Mouse (Mus musculus): Measurements from ENCODE around the gene Fcho2.

- peak; percentile 58 for TF ChIP-seq CTCF (IDR thresholded peaks at IDR 0.05)
- TF ChIP-seq EP300 (IDR thresholded peaks at IDR 0.05) = no peak
Measured at GRCm38 (mm10) chr13:98836423-98837088, 21.3 kb upstream of the Fcho2 start.

Data from lung, postnatal 0 days (tissue).